ENCODE assay signal across 23 mouse cellular contexts in the genomic region with DNA sequence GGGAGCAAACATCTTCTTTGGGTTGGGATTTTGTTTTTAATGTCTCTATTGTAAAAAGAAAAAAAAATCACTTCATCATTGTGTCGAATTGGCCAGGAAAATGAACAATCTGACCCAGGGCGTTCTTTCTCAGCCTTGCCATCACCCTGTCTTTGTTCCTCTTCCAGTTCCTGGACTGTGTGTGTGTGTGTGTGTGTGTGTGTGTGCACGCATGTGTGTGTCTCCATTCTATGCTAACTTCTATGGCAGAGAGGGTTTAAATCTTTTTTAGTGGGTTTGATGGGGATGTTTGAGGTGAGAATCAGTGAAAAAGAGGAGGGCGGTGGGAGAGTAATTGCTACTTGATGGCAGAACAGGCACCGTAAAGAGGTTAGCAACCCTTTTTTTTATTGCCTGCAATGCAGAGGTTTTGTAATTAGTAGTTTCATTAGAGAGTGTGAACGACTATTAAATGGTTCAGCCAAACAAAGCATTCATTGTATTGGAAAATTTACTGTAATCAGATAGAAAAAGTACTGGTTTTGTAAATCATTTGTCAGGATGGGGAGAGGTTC. TPM values are rescaled to one million over a fixed set of nuclear protein-coding genes. Genes with fewer than 3 reads are reported as not detected.
DNase-seq lines count a peak whose midpoint lies in the region; ATAC-seq and TF ChIP-seq lines count a peak whose summit lies in the region.
"Had no signal": no experiment of that assay in that cellular context is flagged by ENCODE, and none has a peak within 500 bp of the region (broad histone marks: within the 10 kb centered on the region; RNA-seq: fewer than 3 reads in every experiment).

No protein-coding gene starts in this region.

- no peak overlapping the region for H3K4me3 ChIP-seq in hindbrain, embryonic 12.5 days
- no peak overlapping the region for H3K4me3 ChIP-seq in hindbrain, embryonic 11.5 days (ENCODE audit: low read depth, low read length)
- H3K4me3 ChIP-seq in hindbrain, postnatal 0 days (ENCODE audit: low read length): no peak overlapping the region
- H3K4me3 ChIP-seq: embryonic facial prominence, embryonic 10.5 days; kidney, embryonic 15.5 days; limb, embryonic 12.5 days; midbrain, embryonic 10.5 days had no signal

- TF ChIP-seq CTCF in hindbrain, postnatal 0 days (IDR thresholded peaks at IDR 0.05; ENCODE audit: low read depth): no peak

- H3K27me3 ChIP-seq in hindbrain, embryonic 12.5 days: no peaks in the 10 kb centered on the region
- no peaks in the 10 kb centered on the region for H3K27me3 ChIP-seq in hindbrain, embryonic 11.5 days (ENCODE audit: control insufficient read depth, insufficient read depth, low read length)
- no peaks in the 10 kb centered on the region for H3K27me3 ChIP-seq in hindbrain, postnatal 0 days (ENCODE audit: insufficient read depth, low read length)
- H3K27me3 ChIP-seq: limb, embryonic 12.5 days had no signal

- H3K4me1 ChIP-seq in hindbrain, embryonic 12.5 days: peaks cover 17% of the 10 kb centered on the region
- H3K4me1 ChIP-seq in hindbrain, embryonic 11.5 days (replicated peaks; ENCODE audit: control insufficient read depth, insufficient read depth, low read length): no peaks in the 10 kb centered on the region
- 0 out of 2 replicates have a peak, but pooled peaks cover 4% of the 10 kb centered on the region for H3K4me1 ChIP-seq in hindbrain, postnatal 0 days (ENCODE audit: insufficient read depth, low read length)
- H3K4me1 ChIP-seq: embryonic facial prominence, embryonic 10.5 days; kidney, embryonic 15.5 days had no signal

- DNase-seq in hindbrain, embryonic 11.5 days (ENCODE audit: low spot score): no peak
- DNase-seq in retina, postnatal 1 day: peak; percentile 12
- DNase-seq in retina, embryonic 14.5 days (ENCODE audit: low spot score): no peak
- DNase-seq in hindbrain, postnatal 0 days (ENCODE audit: low spot score): peak; percentile 22
- DNase-seq in ovary, postnatal 36 days (ENCODE audit: low spot score): no peak
- DNase-seq in thymus, postnatal 36 days: no peak
- DNase-seq: adrenal gland, postnatal 25 days; gastrocnemius, postnatal 14 days; heart, adult 11 months; kidney, adult 11 months; kidney, postnatal 36 days; liver, postnatal 0 days had no signal

- no peaks in the 10 kb centered on the region for H3K9me3 ChIP-seq in hindbrain, embryonic 12.5 days (replicated peaks)
- no peaks in the 10 kb centered on the region for H3K9me3 ChIP-seq in hindbrain, embryonic 11.5 days (ENCODE audit: control insufficient read depth, low read length)
- H3K9me3 ChIP-seq in hindbrain, postnatal 0 days (ENCODE audit: low read length): no peaks in the 10 kb centered on the region
- H3K9me3 ChIP-seq: embryonic facial prominence, embryonic 10.5 days; kidney, embryonic 15.5 days; limb, embryonic 12.5 days; midbrain, embryonic 10.5 days had no signal

- peak overlapping the region; percentile 57 for H3K27ac ChIP-seq in hindbrain, embryonic 12.5 days
- no peak overlapping the region for H3K27ac ChIP-seq in hindbrain, embryonic 11.5 days (ENCODE audit: low read depth, low read length)
- no peak overlapping the region for H3K27ac ChIP-seq in hindbrain, postnatal 0 days
- H3K27ac ChIP-seq: embryonic facial prominence, embryonic 10.5 days; kidney, embryonic 15.5 days; limb, embryonic 12.5 days; macrophage; midbrain, embryonic 10.5 days; stomach, postnatal 0 days had no signal

- no peak for ATAC-seq in hindbrain, embryonic 12.5 days (ENCODE audit: low FRiP score)
- ATAC-seq in hindbrain, embryonic 11.5 days (ENCODE audit: low FRiP score): no peak
- no peak for ATAC-seq in hindbrain, postnatal 0 days
- ATAC-seq: CD4-positive, CD25-positive, alpha-beta regulatory T cell, adult 4 months; liver, postnatal 0 days; lung, postnatal 0 days had no signal

- WGBS in hindbrain, embryonic 12.5 days: 61% methylated on average over 6 of the region's 6 CpGs
- WGBS in hindbrain, embryonic 11.5 days: 75% methylated on average over 6 of the region's 6 CpGs
- WGBS in hindbrain, postnatal 0 days: 53% methylated on average over 6 of the region's 6 CpGs

- no peak overlapping the region for H3K9ac ChIP-seq in hindbrain, embryonic 12.5 days
- H3K9ac ChIP-seq in hindbrain, embryonic 11.5 days (ENCODE audit: low read depth, low read length): no peak overlapping the region
- no peak overlapping the region for H3K9ac ChIP-seq in hindbrain, postnatal 0 days (replicated peaks; ENCODE audit: low read length)
- H3K9ac ChIP-seq: kidney, embryonic 15.5 days; limb, embryonic 12.5 days; liver, postnatal 0 days had no signal

- no peaks in the 10 kb centered on the region for H3K36me3 ChIP-seq in hindbrain, embryonic 12.5 days
- no peaks in the 10 kb centered on the region for H3K36me3 ChIP-seq in hindbrain, embryonic 11.5 days (ENCODE audit: control insufficient read depth, insufficient read depth, low read length)
- no peaks in the 10 kb centered on the region for H3K36me3 ChIP-seq in hindbrain, postnatal 0 days (ENCODE audit: insufficient read depth, low read length)
- H3K36me3 ChIP-seq: embryonic facial prominence, embryonic 10.5 days; kidney, embryonic 15.5 days; limb, embryonic 12.5 days; midbrain, embryonic 10.5 days had no signal

- H3K4me2 ChIP-seq in hindbrain, embryonic 12.5 days (replicated peaks): no peak overlapping the region
- no peak overlapping the region for H3K4me2 ChIP-seq in hindbrain, embryonic 11.5 days (replicated peaks; ENCODE audit: low read depth, low read length)
- no peak overlapping the region for H3K4me2 ChIP-seq in hindbrain, postnatal 0 days (ENCODE audit: low read depth, low read length)
- H3K4me2 ChIP-seq: heart, embryonic 11.5 days; kidney, embryonic 15.5 days; liver, embryonic 11.5 days had no signal

RNA-seq across cellular contexts. Expression of a gene that starts 30.2 kb away (rescaled TPM):
- polyA plus RNA-seq in hindbrain, embryonic 12.5 days (2016; fragmentation: Nextera tagmentation; extraction: Ambion mirVana): 17.1 and 19.4 TPM in 2 replicates
- polyA plus RNA-seq in hindbrain, embryonic 11.5 days (2014; fragmentation: Nextera tagmentation; extraction: Ambion mirVana): 9.9 and 10.5 TPM in 2 replicates
- total RNA-seq in hindbrain, postnatal 0 days (2014; rRNA removed): 127 and 146 TPM in 2 replicates
- polyA plus RNA-seq in hindbrain, postnatal 0 days (2015; fragmentation: Nextera tagmentation; extraction: Ambion mirVana): 29.8 and 31.4 TPM in 2 replicates
- polyA plus RNA-seq: liver, postnatal 0 days; macrophage had no signal

Comparison
In these comparisons a context has a peak if more than half of its experiments do, and no peak if none do; other contexts are left out.
1. DNase-seq: peak in retina, postnatal 1 day (single experiment) and hindbrain, postnatal 0 days (single experiment); none in hindbrain, embryonic 11.5 days (single experiment), retina, embryonic 14.5 days (single experiment), ovary, postnatal 36 days (single experiment) and thymus, postnatal 36 days (0 of 2).